Mouse (Mus musculus): Measurements from ENCODE around the gene Chmp4b. TPM values are rescaled to one million over a fixed set of nuclear protein-coding genes. Genes with fewer than 3 reads are reported as not detected.

The Chmp4b gene
- polyA plus RNA-seq, 1 experiment from 2014 or later = 11.9 TPM

GRCm38 (mm10) chr2:154695690-154696089 is 44.2 kb downstream of the Chmp4b start:
- H3K4me1 ChIP-seq (ENCODE audit: insufficient read depth) = no peaks in the 10 kb centered on the region
- TF ChIP-seq CTCF (IDR thresholded peaks at IDR 0.05; ENCODE audit: low read depth) (no peak), EP300 (IDR thresholded peaks at IDR 0.05; ENCODE audit: low read depth) (no peak)
- H3K9ac ChIP-seq (replicated peaks) = no peak overlapping the region
- peaks cover 35% of the 10 kb centered on the region for H3K36me3 ChIP-seq (replicated peaks; ENCODE audit: insufficient read depth, low read length)
- no peak for ATAC-seq
- 84% methylated on average over 8 of the region's 8 CpGs for WGBS (ENCODE audit: insufficient replicate concordance)
- H3K9me3 ChIP-seq (ENCODE audit: low read length) = no peaks in the 10 kb centered on the region
- no peak overlapping the region for H3K4me3 ChIP-seq (ENCODE audit: low read depth, low read length)
- no peaks in the 10 kb centered on the region for H3K27me3 ChIP-seq (ENCODE audit: insufficient read depth, low read length)
- no peak overlapping the region for H3K27ac ChIP-seq (ENCODE audit: low read depth)
- no peak for DNase-seq
- H3K4me2 ChIP-seq (ENCODE audit: low read depth, low read length) = no peak overlapping the region

DNA sequence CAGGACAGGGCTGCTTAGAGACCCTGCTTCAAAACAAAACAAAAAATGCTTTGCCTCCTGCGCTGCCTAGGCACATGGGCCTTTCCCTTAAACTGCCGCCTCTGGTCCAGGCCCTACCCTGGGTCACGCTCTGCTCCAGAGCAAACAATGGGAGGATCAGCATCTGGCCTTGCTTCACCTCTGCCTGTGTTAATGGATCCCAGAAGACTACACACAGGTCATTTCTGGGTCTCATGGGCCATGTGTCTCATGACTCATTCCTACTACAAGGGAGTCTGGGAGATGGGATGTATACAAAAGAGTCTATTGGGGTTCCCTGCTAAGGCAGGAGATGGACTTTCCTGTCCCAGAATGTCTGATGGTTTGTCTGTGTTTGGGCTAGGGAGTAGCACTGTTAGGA is 45.2 kb downstream of the Chmp4b start:
- WGBS (ENCODE audit: insufficient replicate concordance) = 68% methylated on average over 3 of the region's 3 CpGs
- TF ChIP-seq EP300 (IDR thresholded peaks at IDR 0.05; ENCODE audit: low read depth) (no peak), CTCF (IDR thresholded peaks at IDR 0.05; ENCODE audit: low read depth) (no peak)
- peak; percentile 64; the same call in 1 of the 2 replicates for ATAC-seq

DNA sequence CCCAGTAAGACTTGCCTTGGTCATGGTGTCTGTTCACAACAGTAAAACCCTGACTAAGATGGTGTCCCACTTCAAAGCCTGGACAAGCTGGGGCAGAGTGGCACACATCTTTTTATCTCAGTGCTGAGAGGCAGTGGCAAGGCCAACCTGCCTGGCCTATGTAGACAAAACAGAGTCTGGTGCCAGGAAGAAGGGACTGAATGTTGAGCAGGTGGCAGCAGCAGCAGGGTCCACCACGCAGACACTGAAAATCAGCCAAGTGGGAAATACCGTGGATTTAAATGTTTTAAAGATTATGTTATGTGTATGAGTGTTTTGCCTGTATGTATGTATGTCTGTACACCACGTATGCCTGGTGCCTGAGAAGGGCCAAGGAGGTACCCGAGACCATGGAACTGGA is 47.9 kb downstream of the Chmp4b start:
- Histone ChIP-seq H3K4me1 (ENCODE audit: insufficient read depth) (peaks cover 5% of the 10 kb centered on the region), H3K27ac (ENCODE audit: low read depth) (no peak overlapping the region), H3K4me3 (ENCODE audit: low read depth, low read length) (no peak overlapping the region), H3K9ac (replicated peaks) (no peak overlapping the region), H3K4me2 (ENCODE audit: low read depth, low read length) (no peak overlapping the region), H3K36me3 (replicated peaks; ENCODE audit: insufficient read depth, low read length) (peaks cover 5% of the 10 kb centered on the region; the same call in 1 of the 2 replicates), H3K27me3 (ENCODE audit: insufficient read depth, low read length) (no peaks in the 10 kb centered on the region), H3K9me3 (ENCODE audit: low read length) (no peaks in the 10 kb centered on the region)
- ATAC-seq (no peak), DNase-seq (no peak)
- TF ChIP-seq CTCF (IDR thresholded peaks at IDR 0.05; ENCODE audit: low read depth) (no peak), EP300 (IDR thresholded peaks at IDR 0.05; ENCODE audit: low read depth) (no peak)
- WGBS (ENCODE audit: insufficient replicate concordance) = 92% methylated on average over 4 of the region's 4 CpGs

More for the DNA sequence above, 45.2 kb downstream of the Chmp4b start:
- no peaks in the 10 kb centered on the region for H3K9me3 ChIP-seq (ENCODE audit: low read length)
- H3K27me3 ChIP-seq (ENCODE audit: insufficient read depth, low read length) = no peaks in the 10 kb centered on the region
- no peak overlapping the region for H3K4me2 ChIP-seq (ENCODE audit: low read depth, low read length)
- H3K36me3 ChIP-seq (replicated peaks; ENCODE audit: insufficient read depth, low read length) = peaks cover 28% of the 10 kb centered on the region
- H3K4me1 ChIP-seq (ENCODE audit: insufficient read depth) = no peaks in the 10 kb centered on the region
- no peak overlapping the region for H3K27ac ChIP-seq (ENCODE audit: low read depth)
- no peak overlapping the region; the same call in 1 of the 2 replicates for H3K9ac ChIP-seq (replicated peaks)
- H3K4me3 ChIP-seq (ENCODE audit: low read depth, low read length) = no peak overlapping the region
- DNase-seq = no peak

- no peak for ATAC-seq
- Histone ChIP-seq H3K36me3 (replicated peaks; ENCODE audit: insufficient read depth, low read length) (no peaks in the 10 kb centered on the region; the same call in 1 of the 2 replicates), H3K27ac (ENCODE audit: low read depth) (no peak overlapping the region), H3K9me3 (ENCODE audit: low read length) (no peaks in the 10 kb centered on the region), H3K4me2 (ENCODE audit: low read depth, low read length) (no peak overlapping the region), H3K4me1 (ENCODE audit: insufficient read depth) (peaks cover 5% of the 10 kb centered on the region), H3K27me3 (ENCODE audit: insufficient read depth, low read length) (no peaks in the 10 kb centered on the region), H3K9ac (replicated peaks) (no peak overlapping the region), H3K4me3 (ENCODE audit: low read depth, low read length) (no peak overlapping the region)
- TF ChIP-seq EP300 (IDR thresholded peaks at IDR 0.05; ENCODE audit: low read depth) (no peak), CTCF (IDR thresholded peaks at IDR 0.05; ENCODE audit: low read depth) (no peak)
- WGBS (ENCODE audit: insufficient replicate concordance) = 73% methylated on average over 2 of the region's 2 CpGs
- no peak for DNase-seq
Measured at GRCm38 (mm10) chr2:154700177-154700576, 48.7 kb downstream of the Chmp4b start.

DNA sequence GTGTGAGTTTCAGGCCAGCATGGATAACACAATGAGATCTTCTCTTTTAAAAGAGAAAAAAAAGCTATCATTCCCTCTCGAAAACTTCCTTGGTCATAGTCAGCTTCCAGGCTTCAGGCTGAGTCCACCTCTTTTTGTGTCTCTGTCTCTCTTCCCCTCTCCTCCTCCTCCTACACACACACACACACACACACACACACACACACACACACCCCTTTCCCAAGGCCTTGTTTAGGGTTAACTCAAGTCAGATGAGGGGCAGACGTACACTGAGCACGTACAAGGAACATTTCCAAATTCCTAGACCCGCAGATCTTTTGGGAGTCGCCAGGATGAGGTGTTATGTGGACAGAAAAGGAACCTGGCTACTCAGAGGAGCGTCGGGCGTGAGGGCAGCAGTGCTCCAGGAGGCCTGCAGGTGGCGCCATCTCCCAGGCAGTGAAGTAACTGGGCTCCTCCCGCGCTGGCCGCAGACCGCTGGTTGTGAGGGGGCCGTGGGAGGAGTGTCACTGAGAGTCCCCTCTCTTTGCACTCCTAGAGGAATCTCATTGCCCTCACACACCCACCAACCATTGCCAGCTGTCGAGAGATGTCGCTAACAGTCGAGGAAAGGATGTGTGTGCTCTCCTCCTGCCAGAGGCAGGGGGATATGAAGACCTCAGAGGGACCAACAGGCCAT is 51.3 kb downstream of the Chmp4b start:
- WGBS (ENCODE audit: insufficient replicate concordance) = 4% methylated on average over 17 of the region's 17 CpGs
- TF ChIP-seq EP300 (IDR thresholded peaks at IDR 0.05; ENCODE audit: low read depth) (no peak), CTCF (IDR thresholded peaks at IDR 0.05; ENCODE audit: low read depth) (peak; percentile 98)
- peak; percentile 64; the same call in 1 of the 2 replicates for ATAC-seq

GRCm38 (mm10) chr2:154706526-154707280 is 55.2 kb downstream of the Chmp4b start:
- DNase-seq (no peak), ATAC-seq (no peak)
- no peak overlapping the region for H3K4me2 ChIP-seq (ENCODE audit: low read depth, low read length)
- TF ChIP-seq EP300 (IDR thresholded peaks at IDR 0.05; ENCODE audit: low read depth) = no peak
- no peak for TF ChIP-seq CTCF (IDR thresholded peaks at IDR 0.05; ENCODE audit: low read depth)
- H3K9ac ChIP-seq (replicated peaks) = no peak overlapping the region
- H3K4me3 ChIP-seq (ENCODE audit: low read depth, low read length) = no peak overlapping the region
- H3K36me3 ChIP-seq (replicated peaks; ENCODE audit: insufficient read depth, low read length) = no peaks in the 10 kb centered on the region
- no peak overlapping the region for H3K27ac ChIP-seq (ENCODE audit: low read depth)
- H3K27me3 ChIP-seq (ENCODE audit: insufficient read depth, low read length) = no peaks in the 10 kb centered on the region
- H3K9me3 ChIP-seq (ENCODE audit: low read length) = no peaks in the 10 kb centered on the region
- H3K4me1 ChIP-seq (ENCODE audit: insufficient read depth) = peaks cover 5% of the 10 kb centered on the region
- WGBS (ENCODE audit: insufficient replicate concordance) = 58% methylated on average over 11 of the region's 11 CpGs

More for the DNA sequence above, 51.3 kb downstream of the Chmp4b start:
- Histone ChIP-seq H3K9ac (replicated peaks) (no peak overlapping the region), H3K36me3 (replicated peaks; ENCODE audit: insufficient read depth, low read length) (no peaks in the 10 kb centered on the region), H3K4me1 (ENCODE audit: insufficient read depth) (peaks cover 5% of the 10 kb centered on the region), H3K27me3 (ENCODE audit: insufficient read depth, low read length) (no peaks in the 10 kb centered on the region), H3K27ac (ENCODE audit: low read depth) (no peak overlapping the region), H3K9me3 (ENCODE audit: low read length) (no peaks in the 10 kb centered on the region), H3K4me2 (ENCODE audit: low read depth, low read length) (peak overlapping the region; percentile 42; the same call in 1 of the 2 replicates), H3K4me3 (ENCODE audit: low read depth, low read length) (no peak overlapping the region)
- DNase-seq = peak; percentile 82

All from liver, postnatal 0 days (tissue).